Comparison of ENCODE assay signal across 11 mouse cellular contexts in genomic region chr4:154985151-154985777, GRCm38 (mm10). TPM values are rescaled to one million over a fixed set of nuclear protein-coding genes. Genes with fewer than 3 reads are reported as not detected.
DNase-seq lines count a peak whose midpoint lies in the region; ATAC-seq and TF ChIP-seq lines count a peak whose summit lies in the region.
"Had no signal": no experiment of that assay in that cellular context is flagged by ENCODE, and none has a peak within 500 bp of the region (broad histone marks: within the 10 kb centered on the region; RNA-seq: fewer than 3 reads in every experiment).

No protein-coding gene starts in this region.

- H3K9me3 ChIP-seq in hindbrain, embryonic 12.5 days (replicated peaks) = no peaks in the 10 kb centered on the region
- no peaks in the 10 kb centered on the region for H3K9me3 ChIP-seq in hindbrain, embryonic 11.5 days (ENCODE audit: control insufficient read depth, low read length)
- H3K9me3 ChIP-seq in midbrain, postnatal 0 days (ENCODE audit: low read length) = no peaks in the 10 kb centered on the region
- no peaks in the 10 kb centered on the region for H3K9me3 ChIP-seq in midbrain, embryonic 13.5 days
- H3K9me3 ChIP-seq in stomach, postnatal 0 days (ENCODE audit: control insufficient read depth, low read length) = no peaks in the 10 kb centered on the region
- H3K9me3 ChIP-seq: megakaryocyte, embryonic 14.5 days had no signal

- DNase-seq in adrenal gland, adult 2 months = peak; percentile 13
- no peak for DNase-seq in adrenal gland, postnatal 36 days
- DNase-seq in hindbrain, embryonic 11.5 days (ENCODE audit: low spot score) = no peak
- DNase-seq in midbrain, postnatal 0 days (ENCODE audit: low spot score) = no peak
- DNase-seq in stomach, postnatal 0 days (ENCODE audit: low spot score) = no peak
- DNase-seq in adrenal gland, postnatal 14 days = no peak

- no peak for TF ChIP-seq EP300 in stomach, postnatal 0 days (optimal IDR thresholded peaks at IDR 0.05)

- no peak for ATAC-seq in hindbrain, embryonic 12.5 days (ENCODE audit: low FRiP score)
- no peak for ATAC-seq in hindbrain, embryonic 11.5 days (ENCODE audit: low FRiP score)
- no peak for ATAC-seq in midbrain, postnatal 0 days (ENCODE audit: low FRiP score)
- no peak for ATAC-seq in midbrain, embryonic 13.5 days
- ATAC-seq in stomach, postnatal 0 days (ENCODE audit: low FRiP score, low TSS enrichment) = no peak

- TF ChIP-seq CTCF in midbrain, postnatal 0 days (IDR thresholded peaks at IDR 0.05) = no peak
- TF ChIP-seq CTCF in stomach, postnatal 0 days (IDR thresholded peaks at IDR 0.05; ENCODE audit: low read depth) = no peak

- H3K27me3 ChIP-seq in hindbrain, embryonic 12.5 days = peaks cover 18% of the 10 kb centered on the region; the same call in 1 of the 2 replicates
- H3K27me3 ChIP-seq in hindbrain, embryonic 11.5 days (ENCODE audit: control insufficient read depth, insufficient read depth, low read length) = peaks cover 3% of the 10 kb centered on the region; the same call in 1 of the 2 replicates
- H3K27me3 ChIP-seq in midbrain, postnatal 0 days (ENCODE audit: insufficient read depth, low read length) = 0 out of 2 replicates have a peak, but pooled peaks cover 8% of the 10 kb centered on the region
- peaks cover 25% of the 10 kb centered on the region for H3K27me3 ChIP-seq in midbrain, embryonic 13.5 days
- H3K27me3 ChIP-seq in stomach, postnatal 0 days (ENCODE audit: control insufficient read depth, insufficient read depth, low read length) = no peaks in the 10 kb centered on the region

- WGBS in hindbrain, embryonic 12.5 days = 57% methylated on average over 5 of the region's 5 CpGs
- whole genome bisulfite sequencing in hindbrain, embryonic 11.5 days = 53% methylated on average over 5 of the region's 5 CpGs
- 64% methylated on average over 5 of the region's 5 CpGs for WGBS in midbrain, postnatal 0 days
- 54% methylated on average over 5 of the region's 5 CpGs for WGBS in midbrain, embryonic 13.5 days
- WGBS in stomach, postnatal 0 days = 93% methylated on average over 3 of the region's 5 CpGs

- peaks cover 12% of the 10 kb centered on the region for H3K36me3 ChIP-seq in hindbrain, embryonic 12.5 days
- H3K36me3 ChIP-seq in hindbrain, embryonic 11.5 days (ENCODE audit: control insufficient read depth, insufficient read depth, low read length) = 0 out of 2 replicates have a peak, but pooled peaks cover 2% of the 10 kb centered on the region
- H3K36me3 ChIP-seq in midbrain, postnatal 0 days (ENCODE audit: insufficient read depth, low read length) = peaks cover 25% of the 10 kb centered on the region
- peaks cover 10% of the 10 kb centered on the region for H3K36me3 ChIP-seq in midbrain, embryonic 13.5 days
- H3K36me3 ChIP-seq in stomach, postnatal 0 days (ENCODE audit: control insufficient read depth, insufficient read depth, low read length) = peaks cover 5% of the 10 kb centered on the region; the same call in 1 of the 2 replicates

- 0 out of 2 replicates have a peak overlapping the region, but pooled peaks have one; percentile 29 for H3K9ac ChIP-seq in hindbrain, embryonic 12.5 days
- H3K9ac ChIP-seq in hindbrain, embryonic 11.5 days (ENCODE audit: low read depth, low read length) = no peak overlapping the region
- H3K9ac ChIP-seq in midbrain, postnatal 0 days (replicated peaks; ENCODE audit: low read length, poor library complexity, severe bottlenecking) = 0 out of 2 replicates have a peak overlapping the region, but pooled peaks have one; percentile 4
- H3K9ac ChIP-seq in midbrain, embryonic 13.5 days (replicated peaks) = no peak overlapping the region
- H3K9ac ChIP-seq in stomach, postnatal 0 days (ENCODE audit: low read length) = no peak overlapping the region

- no peak overlapping the region for H3K27ac ChIP-seq in hindbrain, embryonic 12.5 days
- H3K27ac ChIP-seq in hindbrain, embryonic 11.5 days (ENCODE audit: low read depth, low read length) = no peak overlapping the region
- H3K27ac ChIP-seq in midbrain, postnatal 0 days (ENCODE audit: low read depth, low read length) = no peak overlapping the region
- no peak overlapping the region for H3K27ac ChIP-seq in midbrain, embryonic 13.5 days
- no peak overlapping the region for H3K27ac ChIP-seq in stomach, postnatal 0 days (replicated peaks)

- H3K4me2 ChIP-seq in hindbrain, embryonic 12.5 days (replicated peaks) = no peak overlapping the region
- no peak overlapping the region for H3K4me2 ChIP-seq in hindbrain, embryonic 11.5 days (replicated peaks; ENCODE audit: low read depth, low read length)
- no peak overlapping the region for H3K4me2 ChIP-seq in midbrain, postnatal 0 days (ENCODE audit: low read depth, low read length, poor library complexity, severe bottlenecking)
- H3K4me2 ChIP-seq in midbrain, embryonic 13.5 days (replicated peaks) = no peak overlapping the region
- peak overlapping the region; percentile 23; the same call in 1 of the 2 replicates for H3K4me2 ChIP-seq in stomach, postnatal 0 days (replicated peaks; ENCODE audit: low read depth)

- no peak overlapping the region for H3K4me3 ChIP-seq in hindbrain, embryonic 12.5 days
- H3K4me3 ChIP-seq in hindbrain, embryonic 11.5 days (ENCODE audit: low read depth, low read length) = no peak overlapping the region
- no peak overlapping the region for H3K4me3 ChIP-seq in midbrain, postnatal 0 days (ENCODE audit: low read depth, low read length)
- H3K4me3 ChIP-seq in midbrain, embryonic 13.5 days (replicated peaks) = no peak overlapping the region
- H3K4me3 ChIP-seq in stomach, postnatal 0 days (ENCODE audit: low read depth, low read length) = no peak overlapping the region

- H3K4me1 ChIP-seq in hindbrain, embryonic 12.5 days = peaks cover 21% of the 10 kb centered on the region
- peaks cover 8% of the 10 kb centered on the region for H3K4me1 ChIP-seq in hindbrain, embryonic 11.5 days (replicated peaks; ENCODE audit: control insufficient read depth, insufficient read depth, low read length)
- no peaks in the 10 kb centered on the region; the same call in 1 of the 2 replicates for H3K4me1 ChIP-seq in midbrain, postnatal 0 days (ENCODE audit: insufficient read depth, low read length)
- peaks cover 26% of the 10 kb centered on the region for H3K4me1 ChIP-seq in midbrain, embryonic 13.5 days (replicated peaks)
- H3K4me1 ChIP-seq in stomach, postnatal 0 days (replicated peaks; ENCODE audit: control insufficient read depth, insufficient read depth) = no peaks in the 10 kb centered on the region

RNA-seq across cellular contexts. Expression of gene Pank4, which starts 21.3 kb away (rescaled TPM):
- 10 to 100 TPM; 24.5 to 28.0 TPM for total RNA-seq in adrenal gland, adult 2 months (2021)
- 34.8 and 35.3 TPM in 2 replicates for polyA plus RNA-seq in adrenal gland, adult 2 months (2012; rRNA removed)
- 10 to 100 TPM; 24.1 to 35.9 TPM for total RNA-seq in adrenal gland, postnatal 36 days (2021)
- polyA plus RNA-seq in hindbrain, embryonic 12.5 days (2016; fragmentation: Nextera tagmentation; extraction: Ambion mirVana) = 42.5 and 44.5 TPM in 2 replicates
- 31.5 and 37.4 TPM in 2 replicates for polyA plus RNA-seq in hindbrain, embryonic 11.5 days (2014; fragmentation: Nextera tagmentation; extraction: Ambion mirVana)
- total RNA-seq in midbrain, postnatal 0 days (2014; rRNA removed) = 36.7 and 39.8 TPM in 2 replicates
- polyA plus RNA-seq in midbrain, postnatal 0 days (2015; fragmentation: Nextera tagmentation; extraction: Ambion mirVana) = 27.3 and 28.8 TPM in 2 replicates
- 42.0 and 43.3 TPM in 2 replicates for polyA plus RNA-seq in midbrain, embryonic 13.5 days (2015; fragmentation: Nextera tagmentation; extraction: Ambion mirVana)
- polyA plus RNA-seq in stomach, postnatal 0 days (2015; fragmentation: Nextera tagmentation; extraction: Ambion mirVana) = 14.8 and 14.9 TPM in 2 replicates
- 27.9 and 30.2 TPM in 2 replicates for total RNA-seq in adrenal gland, postnatal 14 days (2021)

RNA-seq across cellular contexts. Expression of gene Hes5, which starts 24.5 kb away (rescaled TPM):
- total RNA-seq in adrenal gland, adult 2 months (2021) = not detected
- polyA plus RNA-seq in adrenal gland, adult 2 months (2012; rRNA removed) = 0.27 TPM in 1 of 2 replicates, not detected in the other
- total RNA-seq in adrenal gland, postnatal 36 days (2021) = not detected
- 293 and 329 TPM in 2 replicates for polyA plus RNA-seq in hindbrain, embryonic 12.5 days (2016; fragmentation: Nextera tagmentation; extraction: Ambion mirVana)
- 159 and 269 TPM in 2 replicates for polyA plus RNA-seq in hindbrain, embryonic 11.5 days (2014; fragmentation: Nextera tagmentation; extraction: Ambion mirVana)
- 111 and 115 TPM in 2 replicates for total RNA-seq in midbrain, postnatal 0 days (2014; rRNA removed)
- 165 and 180 TPM in 2 replicates for polyA plus RNA-seq in midbrain, postnatal 0 days (2015; fragmentation: Nextera tagmentation; extraction: Ambion mirVana)
- 291 and 346 TPM in 2 replicates for polyA plus RNA-seq in midbrain, embryonic 13.5 days (2015; fragmentation: Nextera tagmentation; extraction: Ambion mirVana)
- 0.24 and 0.36 TPM in 2 replicates for polyA plus RNA-seq in stomach, postnatal 0 days (2015; fragmentation: Nextera tagmentation; extraction: Ambion mirVana)
- total RNA-seq in adrenal gland, postnatal 14 days (2021) = not detected in 2 replicates
- total RNA-seq: gastrocnemius, postnatal 36 days; heart, postnatal 10 days had no signal

RNA-seq across cellular contexts. Expression of gene Tnfrsf14, which starts 56.9 kb away (rescaled TPM):
- 1 to 10 TPM; 6.1 to 8.4 TPM for total RNA-seq in adrenal gland, adult 2 months (2021)
- 14.9 and 27.2 TPM in 2 replicates for polyA plus RNA-seq in adrenal gland, adult 2 months (2012; rRNA removed)
- 1 to 10 TPM; 6.7 to 7.2 TPM for total RNA-seq in adrenal gland, postnatal 36 days (2021)
- 0.79 and 0.97 TPM in 2 replicates for polyA plus RNA-seq in hindbrain, embryonic 12.5 days (2016; fragmentation: Nextera tagmentation; extraction: Ambion mirVana)
- polyA plus RNA-seq in hindbrain, embryonic 11.5 days (2014; fragmentation: Nextera tagmentation; extraction: Ambion mirVana) = 1.0 and 1.1 TPM in 2 replicates
- total RNA-seq in midbrain, postnatal 0 days (2014; rRNA removed) = 1.1 and 2.3 TPM in 2 replicates
- not detected in 2 replicates for polyA plus RNA-seq in midbrain, postnatal 0 days (2015; fragmentation: Nextera tagmentation; extraction: Ambion mirVana)
- 0.40 TPM in 2 replicates for polyA plus RNA-seq in midbrain, embryonic 13.5 days (2015; fragmentation: Nextera tagmentation; extraction: Ambion mirVana)
- polyA plus RNA-seq in stomach, postnatal 0 days (2015; fragmentation: Nextera tagmentation; extraction: Ambion mirVana) = 0.61 TPM in 2 replicates
- 8.3 and 10.6 TPM in 2 replicates for total RNA-seq in adrenal gland, postnatal 14 days (2021)

Comparison
In these comparisons a context has a peak if more than half of its experiments do, and no peak if none do; other contexts are left out.
1. H3K9ac ChIP-seq: peak in hindbrain, embryonic 12.5 days (single experiment) and midbrain, postnatal 0 days (single experiment); none in hindbrain, embryonic 11.5 days (single experiment), midbrain, embryonic 13.5 days (single experiment) and stomach, postnatal 0 days (single experiment).
2. RNA of gene Hes5, which starts 24.5 kb away (polyA plus RNA-seq): 291 to 346 TPM in midbrain, embryonic 13.5 days, 293 to 329 TPM in hindbrain, embryonic 12.5 days, 165 to 180 TPM in midbrain, postnatal 0 days and 159 to 269 TPM in hindbrain, embryonic 11.5 days; 0.27 TPM in adrenal gland, adult 2 months and 0.24 to 0.36 TPM in stomach, postnatal 0 days; every median in the first group is over 100 times any median in the second.